Mouse (Mus musculus) stomach, embryonic 15.5 days (tissue): ENCODE data around the gene Syne2. TPM values are rescaled to one million over a fixed set of nuclear protein-coding genes. Genes with fewer than 3 reads are reported as not detected.

Experiments used
- ATAC-seq: fragments of 200-750 bp; cut with Nextera tagmentation; 2 replicates; pipeline ENCODE4 v1.8.0; 2017; ENCODE audit warnings: low read depth, moderate number of reproducible peaks, moderate TSS enrichment; ENCODE audit not compliant: insufficient read depth, low FRiP score
- H3K27ac ChIP-seq: fragments of 300-500 bp; sonication (generic); 2 replicates; pipeline ENCODE4 v1.5.1; 2015; ENCODE audit warnings: mild to moderate bottlenecking, inconsistent platforms
- H3K27me3 ChIP-seq: fragments of 300-500 bp; sonication (generic); replicated peaks from 2 replicates; pipeline ENCODE4 v1.6.1; 2015; ENCODE audit warnings: inconsistent platforms
- H3K36me3 ChIP-seq: fragments of 300-500 bp; sonication (generic); 2 replicates; pipeline ENCODE4 v1.6.1; 2015; ENCODE audit warnings: inconsistent platforms
- H3K4me1 ChIP-seq: fragments of 300-500 bp; sonication (generic); 2 replicates; pipeline ENCODE4 v1.6.1; 2015; ENCODE audit warnings: inconsistent platforms
- H3K4me2 ChIP-seq: fragments of 300-500 bp; sonication (generic); 2 replicates; pipeline ENCODE4 v1.6.1; 2015; ENCODE audit warnings: mild to moderate bottlenecking, inconsistent platforms
- H3K4me3 ChIP-seq: fragments of 300-500 bp; sonication (generic); replicated peaks from 2 replicates; pipeline ENCODE4 v1.5.1; 2015; ENCODE audit warnings: inconsistent platforms
- H3K9ac ChIP-seq: fragments of 300-500 bp; sonication (generic); 2 replicates; pipeline ENCODE4 v1.6.1; 2015; ENCODE audit warnings: inconsistent platforms
- H3K9me3 ChIP-seq: fragments of 300-500 bp; sonication (generic); 2 replicates; pipeline ENCODE4 v1.6.1; 2016; ENCODE audit warnings: inconsistent platforms
- WGBS: fragments of 180-500 bp; shearing (Covaris S2); methylation state at CpG from one replicate; pipeline ENCODE4 v1.1.7; 2015; 5-methylcytosine and 5-hydroxymethylcytosine counted together
- polyA plus RNA-seq: library from polyadenylated mRNA; unstranded; fragments of >200 nt; fragmentation: Nextera tagmentation; extraction: Ambion mirVana; gene quantifications from 2 replicates; pipeline ENCODE4 v1.2.1, GENCODE M21; 2015

Gene Syne2
- polyA plus RNA-seq, 1 experiment from 2014 or later = 49.2 TPM

- Histone ChIP-seq H3K9me3 (no peaks in the 10 kb centered on the region), H3K4me1 (no peaks in the 10 kb centered on the region)
- WGBS = 70% methylated on average over 12 of the region's 12 CpGs
These were observed 61.8 kb downstream of the Syne2 start for GRCm38 (mm10) chr12:75879636-75880317.

GRCm38 (mm10) chr12:75881554-75881953, 63.6 kb downstream of the Syne2 start:
- WGBS = 51% methylated on average over 4 of the region's 4 CpGs
- ATAC-seq = no peak

More at GRCm38 (mm10) chr12:75879636-75880317, 61.8 kb downstream of the Syne2 start:
- Histone ChIP-seq H3K4me2 (no peak overlapping the region), H3K27me3 (no peaks in the 10 kb centered on the region), H3K9ac (no peak overlapping the region), H3K36me3 (no peaks in the 10 kb centered on the region), H3K27ac (no peak overlapping the region), H3K4me3 (no peak overlapping the region)
- no peak for ATAC-seq

GRCm38 (mm10) chr12:75886161-75886560, 68.2 kb downstream of the Syne2 start:
- 81% methylated on average over 7 of the region's 7 CpGs for WGBS
- Histone ChIP-seq H3K4me3 (no peak overlapping the region), H3K27me3 (no peaks in the 10 kb centered on the region), H3K9me3 (no peaks in the 10 kb centered on the region), H3K4me1 (no peaks in the 10 kb centered on the region), H3K4me2 (no peak overlapping the region), H3K27ac (no peak overlapping the region), H3K36me3 (0 out of 2 replicates have a peak, but pooled peaks cover 11% of the 10 kb centered on the region), H3K9ac (no peak overlapping the region)
- ATAC-seq = no peak

More at GRCm38 (mm10) chr12:75881554-75881953, 63.6 kb downstream of the Syne2 start:
- Histone ChIP-seq H3K9ac (no peak overlapping the region), H3K27me3 (no peaks in the 10 kb centered on the region), H3K27ac (no peak overlapping the region), H3K36me3 (no peaks in the 10 kb centered on the region), H3K9me3 (no peaks in the 10 kb centered on the region), H3K4me3 (no peak overlapping the region), H3K4me1 (no peaks in the 10 kb centered on the region), H3K4me2 (no peak overlapping the region)

GRCm38 (mm10) chr12:75886946-75887345, 69.0 kb downstream of the Syne2 start:
- 81% methylated on average over 2 of the region's 2 CpGs for WGBS
- Histone ChIP-seq H3K27me3 (no peaks in the 10 kb centered on the region), H3K4me2 (no peak overlapping the region), H3K27ac (no peak overlapping the region), H3K36me3 (0 out of 2 replicates have a peak, but pooled peaks cover 12% of the 10 kb centered on the region), H3K4me1 (no peaks in the 10 kb centered on the region), H3K9me3 (no peaks in the 10 kb centered on the region), H3K9ac (no peak overlapping the region), H3K4me3 (no peak overlapping the region)
- ATAC-seq = no peak

GRCm38 (mm10) chr12:75888721-75889120, 70.8 kb downstream of the Syne2 start:
- no peak overlapping the region for H3K4me3 ChIP-seq
- 95% methylated on average over 12 of the region's 12 CpGs for WGBS
- ATAC-seq = no peak
- H3K36me3 ChIP-seq = 0 out of 2 replicates have a peak, but pooled peaks cover 14% of the 10 kb centered on the region
- H3K27ac ChIP-seq = no peak overlapping the region
- no peak overlapping the region for H3K4me2 ChIP-seq
- H3K9ac ChIP-seq = no peak overlapping the region
- H3K9me3 ChIP-seq = no peaks in the 10 kb centered on the region
- no peaks in the 10 kb centered on the region for H3K27me3 ChIP-seq
- no peaks in the 10 kb centered on the region for H3K4me1 ChIP-seq

GRCm38 (mm10) chr12:75891206-75891605, 73.3 kb downstream of the Syne2 start:
- 91% methylated on average over 5 of the region's 5 CpGs for WGBS

GRCm38 (mm10) chr12:75893392-75893791, 75.5 kb downstream of the Syne2 start:
- no peaks in the 10 kb centered on the region for H3K9me3 ChIP-seq
- no peak overlapping the region for H3K4me3 ChIP-seq
- no peak overlapping the region for H3K9ac ChIP-seq
- WGBS = 78% methylated on average over 5 of the region's 5 CpGs
- H3K36me3 ChIP-seq = 0 out of 2 replicates have a peak, but pooled peaks cover 18% of the 10 kb centered on the region
- H3K4me1 ChIP-seq = no peaks in the 10 kb centered on the region
- no peak overlapping the region for H3K4me2 ChIP-seq
- no peak for ATAC-seq
- H3K27me3 ChIP-seq = no peaks in the 10 kb centered on the region
- H3K27ac ChIP-seq = no peak overlapping the region

More at GRCm38 (mm10) chr12:75891206-75891605, 73.3 kb downstream of the Syne2 start:
- ATAC-seq = no peak
- no peaks in the 10 kb centered on the region for H3K27me3 ChIP-seq
- H3K36me3 ChIP-seq = 0 out of 2 replicates have a peak, but pooled peaks cover 14% of the 10 kb centered on the region
- H3K4me2 ChIP-seq = no peak overlapping the region
- H3K9me3 ChIP-seq = no peaks in the 10 kb centered on the region
- no peak overlapping the region for H3K27ac ChIP-seq
- H3K9ac ChIP-seq = no peak overlapping the region
- no peak overlapping the region for H3K4me3 ChIP-seq
- no peaks in the 10 kb centered on the region for H3K4me1 ChIP-seq

GRCm38 (mm10) chr12:75894316-75894997, 76.5 kb downstream of the Syne2 start:
- 70% methylated on average over 9 of the region's 9 CpGs for WGBS
- no peaks in the 10 kb centered on the region for H3K9me3 ChIP-seq
- H3K27ac ChIP-seq = no peak overlapping the region
- no peaks in the 10 kb centered on the region for H3K4me1 ChIP-seq
- H3K27me3 ChIP-seq = no peaks in the 10 kb centered on the region
- H3K36me3 ChIP-seq = 0 out of 2 replicates have a peak, but pooled peaks cover 12% of the 10 kb centered on the region
- no peak overlapping the region for H3K9ac ChIP-seq
- H3K4me2 ChIP-seq = no peak overlapping the region
- no peak overlapping the region for H3K4me3 ChIP-seq
- no peak for ATAC-seq

GRCm38 (mm10) chr12:75894998-75895331, 77.0 kb downstream of the Syne2 start:
- 68% methylated on average over 7 of the region's 7 CpGs for WGBS
- Histone ChIP-seq H3K4me2 (no peak overlapping the region), H3K9ac (no peak overlapping the region), H3K27ac (no peak overlapping the region), H3K27me3 (no peaks in the 10 kb centered on the region), H3K36me3 (0 out of 2 replicates have a peak, but pooled peaks cover 12% of the 10 kb centered on the region), H3K9me3 (no peaks in the 10 kb centered on the region), H3K4me3 (no peak overlapping the region), H3K4me1 (no peaks in the 10 kb centered on the region)
- no peak for ATAC-seq

- Histone ChIP-seq H3K36me3 (0 out of 2 replicates have a peak, but pooled peaks cover 4% of the 10 kb centered on the region), H3K9me3 (no peaks in the 10 kb centered on the region), H3K4me2 (no peak overlapping the region), H3K4me3 (no peak overlapping the region), H3K27me3 (no peaks in the 10 kb centered on the region), H3K9ac (no peak overlapping the region), H3K4me1 (no peaks in the 10 kb centered on the region), H3K27ac (no peak overlapping the region)
- 87% methylated on average over 7 of the region's 7 CpGs for WGBS
- no peak for ATAC-seq
These were observed 79.9 kb downstream of the Syne2 start for GRCm38 (mm10) chr12:75897793-75898192.

GRCm38 (mm10) chr12:75901721-75902120, 83.8 kb downstream of the Syne2 start:
- no peak overlapping the region for H3K4me2 ChIP-seq
- 0 out of 2 replicates have a peak, but pooled peaks cover 15% of the 10 kb centered on the region for H3K36me3 ChIP-seq
- H3K9ac ChIP-seq = no peak overlapping the region
- no peaks in the 10 kb centered on the region for H3K9me3 ChIP-seq
- no peaks in the 10 kb centered on the region for H3K4me1 ChIP-seq
- no peak overlapping the region for H3K27ac ChIP-seq
- no peak overlapping the region for H3K4me3 ChIP-seq
- no peaks in the 10 kb centered on the region for H3K27me3 ChIP-seq
- no peak for ATAC-seq
- 97% methylated on average over 9 of the region's 9 CpGs for WGBS

GRCm38 (mm10) chr12:75904068-75904467, 86.1 kb downstream of the Syne2 start:
- Histone ChIP-seq H3K9me3 (no peaks in the 10 kb centered on the region), H3K4me2 (no peak overlapping the region), H3K9ac (no peak overlapping the region), H3K36me3 (0 out of 2 replicates have a peak, but pooled peaks cover 11% of the 10 kb centered on the region), H3K4me3 (no peak overlapping the region), H3K4me1 (no peaks in the 10 kb centered on the region), H3K27me3 (no peaks in the 10 kb centered on the region), H3K27ac (no peak overlapping the region)
- no peak for ATAC-seq
- 94% methylated on average over 11 of the region's 11 CpGs for WGBS
